Mouse (Mus musculus) midbrain, embryonic 10.5 days (tissue): Measurements from ENCODE around the gene Xpc. TPM values are rescaled to one million over a fixed set of nuclear protein-coding genes. Genes with fewer than 3 reads are reported as not detected.

Source experiments
- DNase-seq: peaks from one replicate; pipeline ENCODE4 v3.0.0-alpha.2; 2017; ENCODE audit warnings: low spot score
- H3K27ac ChIP-seq: fragments of 300-500 bp; sonication (generic); replicated peaks from 2 replicates; pipeline ENCODE4 v1.5.1; 2016; ENCODE audit warnings: mild to moderate bottlenecking
- H3K27me3 ChIP-seq: fragments of 300-500 bp; sonication (generic); 2 replicates; pipeline ENCODE4 v1.6.1; 2016; ENCODE audit warnings: low read depth, mild to moderate bottlenecking; ENCODE audit not compliant: poor library complexity, severe bottlenecking
- H3K36me3 ChIP-seq: fragments of 300-500 bp; sonication (generic); 2 replicates; pipeline ENCODE4 v1.6.1; 2016; ENCODE audit warnings: mild to moderate bottlenecking, moderate library complexity
- H3K4me1 ChIP-seq: fragments of 300-500 bp; sonication (generic); 2 replicates; pipeline ENCODE4 v1.6.1; 2016
- H3K4me3 ChIP-seq: fragments of 300-500 bp; sonication (generic); 2 replicates; pipeline ENCODE4 v1.5.1; 2016; ENCODE audit warnings: mild to moderate bottlenecking, moderate library complexity
- H3K9me3 ChIP-seq: fragments of 300-500 bp; sonication (generic); replicated peaks from 2 replicates; pipeline ENCODE4 v1.6.1; 2016; ENCODE audit warnings: mild to moderate bottlenecking
- WGBS: fragments of 180-500 bp; shearing (Covaris S2); methylation state at CpG from one replicate; pipeline ENCODE4 v1.1.7; 2016; 5-methylcytosine and 5-hydroxymethylcytosine counted together
- polyA plus RNA-seq: library from polyadenylated mRNA; unstranded; fragments of >200 nt; fragmentation: Nextera tagmentation; extraction: Ambion mirVana; gene quantifications from 2 replicates; pipeline ENCODE4 v1.2.1, GENCODE M21; 2016

Xpc gene
- polyA plus RNA-seq: 22.8 and 24.3 TPM in 2 replicates

DNA sequence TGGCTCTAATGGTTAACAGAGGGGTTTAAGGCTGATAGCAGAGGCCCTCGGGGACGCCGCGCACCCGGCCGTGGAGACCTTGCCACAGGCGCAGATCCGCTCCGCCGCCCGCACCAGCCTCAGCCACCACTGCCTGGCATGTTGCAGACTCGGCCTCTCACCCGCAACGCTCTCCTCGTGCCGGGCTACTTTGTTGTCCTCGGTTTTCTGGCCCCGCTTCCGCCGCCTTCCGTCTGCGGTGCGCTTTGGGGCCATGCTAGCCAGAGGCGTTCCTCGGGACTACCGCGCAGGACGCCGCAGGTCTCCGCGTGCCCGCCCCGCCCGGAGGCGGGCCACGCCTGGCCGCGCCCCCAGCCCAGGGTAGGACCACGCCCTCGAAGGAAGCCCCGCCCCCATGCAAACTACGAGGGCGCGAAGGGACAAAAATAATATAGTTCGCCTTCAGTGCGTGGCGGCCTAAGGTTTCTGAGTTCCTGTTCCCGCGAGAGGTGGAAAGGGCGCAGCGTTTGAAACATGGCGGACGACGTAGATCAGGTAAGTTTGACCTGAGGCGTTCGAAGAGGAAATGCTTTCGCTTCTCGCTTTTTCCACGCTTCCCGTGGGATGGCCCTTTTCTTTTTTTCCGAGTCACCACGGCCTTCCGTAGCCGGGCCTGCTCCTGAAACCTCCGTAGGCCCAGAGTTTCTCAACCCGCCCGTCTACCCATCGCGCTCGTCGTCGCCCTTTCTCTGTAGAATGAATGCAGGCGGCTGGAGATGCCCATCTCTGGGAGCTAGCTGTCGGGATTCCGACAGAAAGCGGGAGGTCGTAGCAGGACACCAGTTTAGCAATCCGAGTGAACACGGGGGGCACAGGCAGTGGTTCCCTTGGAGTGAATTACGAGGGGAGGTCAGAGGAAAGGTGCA is at the start of gene Xpc, which contains the start of gene Lsm3:
Gene Xpc, minus strand, starts transcription at position 344 of the 905 bp plus-strand sequence.
Gene Lsm3, plus strand, starts transcription at position 384 of the 905 bp plus-strand sequence.
- peaks cover 47% of the 10 kb centered on the region for H3K36me3 ChIP-seq
- peak; percentile 98 for DNase-seq
- H3K9me3 ChIP-seq: no peaks in the 10 kb centered on the region
- H3K4me3 ChIP-seq: peak within 1 kb of the TSS; percentile 83
- under 1% methylated on average over 80 of the region's 80 CpGs for WGBS
- H3K27me3 ChIP-seq: no peaks in the 10 kb centered on the region
- peaks cover 36% of the 10 kb centered on the region for H3K4me1 ChIP-seq
- peak within 1 kb of the TSS; percentile 92 for H3K27ac ChIP-seq

DNA sequence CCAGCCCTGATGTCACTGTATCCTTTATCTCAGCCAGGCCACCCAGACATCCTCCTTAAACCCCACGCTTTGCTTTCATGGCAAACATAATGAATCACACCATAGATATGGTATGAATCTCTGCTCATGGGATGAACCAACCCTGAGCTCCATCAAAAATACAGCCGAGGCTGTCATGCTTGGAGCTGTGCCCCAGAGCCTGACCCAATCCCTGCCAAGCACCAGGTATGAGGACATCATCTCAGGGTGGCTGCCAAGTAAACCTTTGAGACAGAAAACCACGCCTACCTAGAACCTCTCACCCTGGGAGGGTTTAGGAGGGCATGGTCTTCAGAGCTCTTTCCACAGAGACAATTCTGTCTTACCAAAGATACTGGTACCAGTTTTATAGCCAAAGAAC is 47.3 kb upstream of the Xpc start:
- H3K4me1 ChIP-seq: peaks cover 5% of the 10 kb centered on the region; the same call in 1 of the 2 replicates
- 82% methylated on average over 3 of the region's 3 CpGs for WGBS
- no peaks in the 10 kb centered on the region for H3K9me3 ChIP-seq
- no peaks in the 10 kb centered on the region for H3K36me3 ChIP-seq
- H3K4me3 ChIP-seq: no peak overlapping the region
- H3K27ac ChIP-seq: no peak overlapping the region
- H3K27me3 ChIP-seq: no peaks in the 10 kb centered on the region
- DNase-seq: no peak

DNA sequence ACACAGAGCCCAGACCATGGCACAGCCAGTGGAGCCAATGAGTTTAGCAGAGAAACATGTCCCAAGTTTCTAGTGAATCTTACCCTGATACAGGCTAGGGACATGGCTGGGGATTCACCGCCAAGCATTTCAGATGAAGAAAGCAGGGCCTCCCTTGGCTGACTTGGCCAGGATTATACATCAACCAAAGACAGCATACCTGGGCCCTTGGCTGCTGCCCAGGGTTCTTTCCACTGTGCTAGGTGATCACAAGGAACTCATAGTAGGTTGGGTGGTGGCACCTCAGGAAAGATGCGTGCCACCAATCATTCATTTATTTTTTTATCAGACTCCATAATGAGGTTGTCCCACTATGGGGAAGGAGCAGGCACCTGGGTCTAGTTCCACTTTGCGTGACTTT is 44.5 kb upstream of the Xpc start:
- Histone ChIP-seq H3K36me3 (no peaks in the 10 kb centered on the region), H3K9me3 (no peaks in the 10 kb centered on the region), H3K27ac (no peak overlapping the region), H3K4me1 (peaks cover 5% of the 10 kb centered on the region; the same call in 1 of the 2 replicates), H3K4me3 (no peak overlapping the region), H3K27me3 (no peaks in the 10 kb centered on the region)
- no peak for DNase-seq
- WGBS: 95% methylated on average over 3 of the region's 3 CpGs

DNA sequence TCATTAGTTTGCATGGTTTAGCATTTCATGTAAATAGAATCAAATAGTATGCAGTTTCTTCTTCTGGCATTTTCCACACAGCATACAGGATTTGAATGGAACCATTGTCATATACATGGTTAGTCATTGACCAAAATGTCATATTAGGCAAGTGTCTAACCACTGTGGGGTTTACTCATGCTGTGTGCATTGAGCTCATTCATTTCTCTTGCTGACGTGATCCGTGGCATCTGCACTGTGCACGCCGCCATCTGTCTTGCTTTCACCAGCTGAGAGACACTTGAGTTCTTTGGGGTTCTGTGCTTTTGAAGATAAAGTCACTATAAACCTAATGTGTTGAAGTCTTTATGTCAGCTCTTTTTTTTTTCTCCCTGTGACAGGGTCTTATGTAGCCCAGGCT is 43.7 kb upstream of the Xpc start:
- DNase-seq: no peak
- H3K4me3 ChIP-seq: no peak overlapping the region
- no peaks in the 10 kb centered on the region for H3K9me3 ChIP-seq
- no peaks in the 10 kb centered on the region for H3K36me3 ChIP-seq
- WGBS: 94% methylated on average over 4 of the region's 4 CpGs
- H3K4me1 ChIP-seq: peaks cover 5% of the 10 kb centered on the region; the same call in 1 of the 2 replicates
- H3K27me3 ChIP-seq: no peaks in the 10 kb centered on the region
- no peak overlapping the region for H3K27ac ChIP-seq

DNA sequence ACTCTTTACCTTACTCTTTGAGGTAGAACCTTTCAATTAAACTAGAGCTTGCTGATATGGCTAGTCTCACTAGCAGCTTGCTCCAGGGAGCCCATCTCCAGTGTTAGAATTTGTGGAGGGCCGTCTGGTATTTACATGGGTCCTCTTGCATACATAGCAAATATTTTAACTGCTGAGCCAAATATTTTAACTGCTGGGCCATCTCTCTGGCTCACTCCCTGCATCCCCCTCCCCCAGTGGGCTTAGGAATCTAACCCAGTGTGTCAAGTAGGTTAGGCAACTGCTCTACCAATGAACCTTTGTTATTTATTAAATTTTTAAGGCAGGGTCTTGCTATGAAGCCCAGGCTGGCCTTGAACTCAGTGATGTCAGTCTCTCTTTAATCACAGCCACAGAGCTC is 42.9 kb upstream of the Xpc start:
- Histone ChIP-seq H3K36me3 (no peaks in the 10 kb centered on the region), H3K9me3 (no peaks in the 10 kb centered on the region)
- 73% methylated on average over 1 of the region's 1 CpGs for WGBS

DNA sequence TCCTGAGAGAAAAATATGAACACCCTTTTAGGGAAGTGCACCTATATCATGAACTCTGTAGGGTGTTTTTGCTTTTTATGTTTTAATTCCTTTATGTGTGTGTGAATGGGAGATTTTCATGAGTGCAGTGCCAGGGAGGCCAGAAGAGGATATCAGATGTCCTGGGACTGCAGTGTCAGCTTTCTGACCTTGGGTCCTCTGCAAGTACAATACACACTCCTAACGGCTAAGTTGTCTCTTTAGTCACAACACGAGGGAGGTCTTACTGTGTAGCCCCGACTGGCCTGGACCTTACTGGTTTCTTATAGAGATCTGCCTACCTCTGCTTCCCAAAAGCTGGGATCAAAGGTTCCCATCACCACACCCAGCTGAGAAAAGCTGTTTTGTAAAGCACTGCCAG is 37.0 kb upstream of the Xpc start:
- no peaks in the 10 kb centered on the region for H3K27me3 ChIP-seq

More for the DNA sequence above, 42.9 kb upstream of the Xpc start:
- DNase-seq: no peak
- Histone ChIP-seq H3K4me1 (peaks cover 5% of the 10 kb centered on the region; the same call in 1 of the 2 replicates), H3K4me3 (no peak overlapping the region), H3K27ac (no peak overlapping the region), H3K27me3 (no peaks in the 10 kb centered on the region)

DNA sequence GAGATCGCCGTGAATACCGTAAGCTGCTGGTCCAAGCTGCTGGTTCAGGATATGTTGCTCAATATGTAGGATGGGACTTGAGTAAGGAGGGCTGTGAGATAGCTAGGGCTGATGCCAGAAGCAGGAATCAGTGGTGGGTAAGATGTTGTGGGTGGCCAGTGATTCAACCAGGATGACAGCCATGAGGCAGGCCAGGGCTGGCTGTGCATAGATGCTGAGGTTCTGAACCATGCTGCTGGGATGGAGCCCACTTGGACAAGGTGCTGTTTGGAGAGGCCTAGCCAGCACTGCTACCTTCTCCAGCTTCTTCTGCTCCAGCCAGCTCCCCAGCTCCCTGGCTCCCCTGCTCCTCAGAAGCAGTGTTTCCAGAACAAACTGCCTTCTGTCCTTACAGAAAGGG is 36.0 kb upstream of the Xpc start:
- Histone ChIP-seq H3K4me3 (no peak overlapping the region), H3K27ac (no peak overlapping the region), H3K27me3 (no peaks in the 10 kb centered on the region), H3K36me3 (no peaks in the 10 kb centered on the region), H3K9me3 (no peaks in the 10 kb centered on the region), H3K4me1 (0 out of 2 replicates have a peak, but pooled peaks cover 3% of the 10 kb centered on the region)
- 92% methylated on average over 3 of the region's 3 CpGs for WGBS
- no peak for DNase-seq

More for the DNA sequence above, 37.0 kb upstream of the Xpc start:
- H3K36me3 ChIP-seq: no peaks in the 10 kb centered on the region
- WGBS: 67% methylated on average over 3 of the region's 3 CpGs
- no peaks in the 10 kb centered on the region for H3K9me3 ChIP-seq
- H3K27ac ChIP-seq: no peak overlapping the region
- H3K4me1 ChIP-seq: 0 out of 2 replicates have a peak, but pooled peaks cover 3% of the 10 kb centered on the region
- H3K4me3 ChIP-seq: no peak overlapping the region
- DNase-seq: no peak

DNA sequence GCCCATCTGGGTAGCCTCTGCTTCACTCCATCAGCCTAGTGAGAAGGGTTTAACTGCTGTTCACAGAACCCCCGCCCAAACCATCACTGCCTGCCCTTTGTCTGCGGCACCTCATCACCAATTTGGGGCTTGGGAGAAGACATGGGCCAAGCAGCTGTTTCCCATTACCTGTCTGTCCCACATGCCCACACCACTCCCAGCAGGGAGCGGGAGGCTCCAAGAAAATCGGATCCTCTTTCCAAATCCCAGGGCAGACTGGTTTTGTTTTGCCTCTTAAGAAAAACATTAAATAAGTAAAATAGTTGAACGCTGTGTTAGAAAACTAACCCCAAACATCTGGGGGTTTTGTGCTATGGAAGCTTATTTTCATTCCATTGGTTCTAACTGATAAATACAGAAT is 33.9 kb upstream of the Xpc start:
- peak; percentile 54 for DNase-seq
- WGBS: 71% methylated on average over 5 of the region's 5 CpGs
- Histone ChIP-seq H3K4me3 (no peak overlapping the region), H3K27ac (no peak overlapping the region), H3K9me3 (no peaks in the 10 kb centered on the region), H3K36me3 (no peaks in the 10 kb centered on the region), H3K27me3 (no peaks in the 10 kb centered on the region), H3K4me1 (0 out of 2 replicates have a peak, but pooled peaks cover 3% of the 10 kb centered on the region)

DNA sequence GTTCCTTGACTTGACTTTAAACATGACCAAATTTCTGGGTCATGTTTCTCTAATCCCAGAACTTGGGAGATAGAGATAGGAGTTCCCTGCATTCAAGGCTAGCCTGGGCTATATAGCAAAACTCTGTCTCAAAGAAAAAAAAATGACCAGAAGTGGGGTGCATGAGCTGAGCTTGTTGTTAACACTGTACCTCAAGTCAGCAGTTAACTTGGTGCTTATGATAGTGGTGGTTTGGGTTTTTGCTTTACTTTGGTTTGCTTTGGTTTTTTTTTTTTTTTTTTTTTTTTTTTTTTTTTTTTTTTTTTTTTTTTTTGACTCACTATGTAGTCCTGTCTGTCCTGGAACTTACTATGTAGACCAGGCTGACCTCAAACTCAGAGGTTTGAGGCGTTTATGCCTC is 31.6 kb upstream of the Xpc start:
- Histone ChIP-seq H3K4me1 (0 out of 2 replicates have a peak, but pooled peaks cover 8% of the 10 kb centered on the region), H3K36me3 (no peaks in the 10 kb centered on the region), H3K9me3 (no peaks in the 10 kb centered on the region), H3K27ac (no peak overlapping the region), H3K4me3 (no peak overlapping the region), H3K27me3 (no peaks in the 10 kb centered on the region)
- DNase-seq: no peak
- WGBS: 59% methylated on average over 1 of the region's 1 CpGs

DNA sequence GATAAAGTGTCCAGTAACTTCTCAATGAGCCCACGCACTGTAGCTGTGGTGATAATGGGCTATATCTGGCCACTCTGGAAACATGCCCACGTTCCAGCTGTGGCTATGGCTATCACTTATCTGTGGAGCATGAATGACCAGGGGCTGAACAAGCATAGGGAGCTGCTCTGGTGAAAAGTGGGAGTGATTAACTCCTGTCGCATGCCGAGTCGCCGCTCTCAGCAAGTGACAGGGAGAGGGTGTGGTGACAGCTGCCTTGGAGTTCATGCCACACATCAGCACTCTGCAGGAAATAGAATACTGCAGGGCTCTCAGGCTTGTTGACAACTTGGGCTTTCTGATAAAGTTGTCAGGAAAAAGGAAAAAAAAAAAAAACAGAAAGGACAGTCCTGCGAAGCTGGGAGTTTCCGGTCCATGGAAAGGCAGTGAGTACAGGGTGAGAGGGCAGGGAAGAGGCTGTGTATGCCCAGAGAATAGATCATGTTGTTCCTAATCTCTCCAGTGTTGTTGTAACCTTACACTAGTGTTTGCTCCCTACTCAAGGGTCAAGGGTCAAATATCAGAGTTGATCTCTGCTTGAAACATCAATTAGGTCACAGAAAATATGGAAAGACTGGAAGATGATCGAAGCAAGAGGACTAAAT is 30.7 kb upstream of the Xpc start:
- Histone ChIP-seq H3K4me1 (0 out of 2 replicates have a peak, but pooled peaks cover 8% of the 10 kb centered on the region), H3K27ac (no peak overlapping the region), H3K27me3 (no peaks in the 10 kb centered on the region), H3K4me3 (no peak overlapping the region), H3K9me3 (no peaks in the 10 kb centered on the region), H3K36me3 (no peaks in the 10 kb centered on the region)
- DNase-seq: no peak
- 66% methylated on average over 9 of the region's 9 CpGs for whole genome bisulfite sequencing

DNA sequence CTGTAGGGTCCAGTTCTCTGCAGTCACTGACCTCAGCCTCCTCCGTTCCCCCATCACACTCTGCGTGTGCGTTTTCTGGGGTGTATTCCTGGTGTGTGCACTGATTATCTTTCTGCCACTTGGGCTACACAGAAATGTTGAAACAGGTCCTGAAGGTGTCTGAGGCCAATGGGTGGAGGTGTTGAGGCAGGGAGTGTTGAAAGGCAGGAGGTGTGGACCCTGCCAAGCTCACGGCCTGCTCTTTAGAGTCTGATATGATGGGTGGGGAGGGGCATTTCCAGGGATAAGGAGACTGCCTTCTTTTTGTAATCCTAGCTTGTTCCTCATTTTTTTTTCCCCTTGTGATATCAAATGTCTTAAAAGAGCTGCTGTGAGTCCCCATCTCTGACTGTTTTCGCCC is 27.4 kb upstream of the Xpc start:
- no peak for DNase-seq

DNA sequence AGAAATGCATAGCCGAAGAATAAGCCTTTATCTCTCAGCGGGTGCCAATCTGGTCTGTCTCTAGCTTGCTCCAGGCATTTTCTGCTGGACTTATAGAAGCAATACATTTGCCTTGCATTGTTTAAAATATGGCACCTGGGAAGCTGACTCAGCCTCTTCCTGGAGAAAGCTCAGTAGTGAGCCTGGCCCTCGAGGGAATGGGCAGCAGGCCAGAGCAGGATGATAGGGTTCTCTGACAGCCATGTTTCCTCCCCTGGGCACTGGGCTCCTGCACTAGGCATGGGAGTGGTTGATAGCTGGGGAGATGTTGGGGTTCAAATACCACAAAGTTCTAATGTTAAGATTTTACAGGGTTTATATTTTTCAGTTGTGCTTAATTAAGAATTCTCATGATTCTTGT is 25.6 kb upstream of the Xpc start:
- Histone ChIP-seq H3K4me1 (0 out of 2 replicates have a peak, but pooled peaks cover 5% of the 10 kb centered on the region), H3K4me3 (no peak overlapping the region), H3K27ac (no peak overlapping the region), H3K27me3 (no peaks in the 10 kb centered on the region), H3K36me3 (no peaks in the 10 kb centered on the region), H3K9me3 (no peaks in the 10 kb centered on the region)
- DNase-seq: no peak
- WGBS: 81% methylated on average over 3 of the region's 3 CpGs

More for the DNA sequence above, 27.4 kb upstream of the Xpc start:
- WGBS: 88% methylated on average over 5 of the region's 5 CpGs
- Histone ChIP-seq H3K4me1 (0 out of 2 replicates have a peak, but pooled peaks cover 5% of the 10 kb centered on the region), H3K36me3 (no peaks in the 10 kb centered on the region), H3K9me3 (no peaks in the 10 kb centered on the region), H3K27me3 (no peaks in the 10 kb centered on the region), H3K27ac (no peak overlapping the region), H3K4me3 (no peak overlapping the region)
